Mouse (Mus musculus) ES-E14 (cell line): ENCODE data around the gene Bola1. TPM values are rescaled to one million over a fixed set of nuclear protein-coding genes. Genes with fewer than 3 reads are reported as not detected.

Source experiments
- DNase-seq: peaks from one replicate; pipeline ENCODE4 v3.0.0-alpha.2; 2013; ENCODE audit warnings: low read depth, low spot score
- H3K27ac ChIP-seq: 2 replicates; pipeline ENCODE4 v1.5.1; 2012; ENCODE audit warnings: low read depth, mild to moderate bottlenecking, low read length, moderate library complexity, mixed read lengths; ENCODE audit not compliant: poor library complexity, insufficient read depth, severe bottlenecking
- H3K36me3 ChIP-seq: 2 replicates; pipeline ENCODE4 v1.6.1; 2012; ENCODE audit warnings: mild to moderate bottlenecking, low read length, moderate library complexity, mixed read lengths; ENCODE audit not compliant: control insufficient read depth, poor library complexity, insufficient read depth, severe bottlenecking
- H3K4me1 ChIP-seq, 2 experiments: fragments of 150-350 bp in 1 of 2; sonication (generic) in 1 of 2; 2 replicates each; pipeline ENCODE4 v1.6.1; 2012; ENCODE audit warnings: low read length in 2 of 2, mild to moderate bottlenecking in 1 of 2, mixed read lengths in 1 of 2; ENCODE audit not compliant: control insufficient read depth in 2 of 2, insufficient read depth in 2 of 2, poor library complexity in 1 of 2
- H3K4me3 ChIP-seq, 2 experiments: fragments of 150-350 bp in 1 of 2; sonication (generic) in 1 of 2; 2 replicates each; pipeline ENCODE4 v1.5.1; 2012; ENCODE audit warnings: low read length in 2 of 2, low read depth in 1 of 2, mild to moderate bottlenecking in 1 of 2, mixed read lengths in 1 of 2; ENCODE audit not compliant: insufficient read depth in 1 of 2, poor library complexity in 1 of 2, severe bottlenecking in 1 of 2
- H3K9ac ChIP-seq: 2 replicates; pipeline ENCODE4 v1.6.1; 2012; ENCODE audit warnings: low read depth, mild to moderate bottlenecking, low read length, mixed read lengths; ENCODE audit not compliant: poor library complexity, insufficient read depth, severe bottlenecking
- H3K9me3 ChIP-seq: fragments of 150-350 bp; sonication (generic); 2 replicates; pipeline ENCODE4 v1.6.1; 2012; ENCODE audit warnings: low read depth, mild to moderate bottlenecking, low read length; ENCODE audit not compliant: control insufficient read depth, insufficient read depth
- CHD2 ChIP-seq: IDR thresholded peaks from 2 replicates; pipeline ENCODE4 v1.6.1; 2014; ENCODE audit warnings: mild to moderate bottlenecking, low read depth, low read length, inconsistent platforms
- HCFC1 ChIP-seq: IDR thresholded peaks from 2 replicates; pipeline ENCODE4 v1.6.1; 2012; ENCODE audit warnings: low read length, inconsistent platforms, borderline replicate concordance; ENCODE audit not compliant: insufficient read depth
- MAFK ChIP-seq: IDR thresholded peaks from 2 replicates; pipeline ENCODE4 v1.6.1; 2014; ENCODE audit warnings: mild to moderate bottlenecking, low read depth, low read length, inconsistent platforms; ENCODE audit not compliant: insufficient read depth
- ZC3H11A ChIP-seq: IDR thresholded peaks from 2 replicates; pipeline ENCODE4 v1.6.1; 2012; ENCODE audit warnings: low read depth, mild to moderate bottlenecking, inconsistent platforms, low read length, borderline replicate concordance
- ZNF384 ChIP-seq: IDR thresholded peaks from 2 replicates; pipeline ENCODE4 v1.6.1; 2012; ENCODE audit warnings: low read depth, low read length, inconsistent platforms
- in situ Hi-C, 2 experiments: fragments of 600-800 bp; cut with MboI; formaldehyde crosslinking; loops; one replicate each; pipeline ENCODE4 v1.15.1; 2025; ENCODE audit warnings: low sequenced_read_pairs in 2 of 2, inconsistent platforms in 1 of 2; ENCODE audit not compliant: unreplicated experiment in 2 of 2
- total RNA-seq: library from RNA; depleted of rRNA; stranded (reverse); fragments of 300-350 nt; gene quantifications from 2 replicates; pipeline ENCODE4 v1.2.3, GENCODE M21; 2012

Bola1 gene
- total RNA-seq, 1 experiment, result 76.4 TPM

GRCm38 (mm10) chr3:96182382-96182776, 37.1 kb downstream of the Bola1 start:
- TF ChIP-seq ZC3H11A (no peak), MAFK (no peak), CHD2 (no peak), ZNF384 (no peak), HCFC1 (no peak)
- Histone ChIP-seq H3K27ac (no peak overlapping the region), H3K4me3 (no peak overlapping the region)

GRCm38 (mm10) chr3:96181510-96182381, 37.8 kb downstream of the Bola1 start:
- Histone ChIP-seq H3K9me3 (no peaks in the 10 kb centered on the region), H3K4me1 (peaks cover 4 to 23% of the 10 kb centered on the region in 2 experiments), H3K4me3 (peak overlapping the region; percentile 70 to 76; a peak in 3 of 4 replicates), H3K9ac (no peak overlapping the region), H3K36me3 (peaks cover 8% of the 10 kb centered on the region), H3K27ac (no peak overlapping the region)
- TF ChIP-seq ZNF384 (no peak), ZC3H11A (no peak), CHD2 (no peak), HCFC1 (no peak), MAFK (no peak)
- no peak for DNase-seq
- in situ Hi-C loops, result no loop called here

More at GRCm38 (mm10) chr3:96182382-96182776, 37.1 kb downstream of the Bola1 start:
- Histone ChIP-seq H3K9ac (no peak overlapping the region), H3K36me3 (peaks cover 6% of the 10 kb centered on the region), H3K9me3 (no peaks in the 10 kb centered on the region), H3K4me1 (peaks cover 4 to 23% of the 10 kb centered on the region in 2 experiments)
- no peak for DNase-seq
- in situ Hi-C loops, result no loop called here

- peaks cover 16% of the 10 kb centered on the region for H3K36me3 ChIP-seq
- in situ Hi-C loops, result no loop called here
- H3K4me1 ChIP-seq, result peaks cover 4 to 23% of the 10 kb centered on the region in 2 experiments
- peak within 1 kb of the TSS; percentile 57; the same call in 1 of the 2 replicates for H3K9ac ChIP-seq
- H3K4me3 ChIP-seq, result peak within 1 kb of the TSS; percentile 70 to 76
- H3K27ac ChIP-seq, result no peak within 1 kb of the TSS
- no peak for DNase-seq
- TF ChIP-seq HCFC1, result no peak
- TF ChIP-seq ZNF384, result no peak
- no peak for TF ChIP-seq CHD2
- TF ChIP-seq MAFK, result no peak
- TF ChIP-seq ZC3H11A, result no peak
- H3K9me3 ChIP-seq, result no peaks in the 10 kb centered on the region
These were observed 38.6 kb downstream of the Bola1 start, which contains the start of gene Sv2a for GRCm38 (mm10) chr3:96180727-96181477. Sv2a (plus strand) TSS chr3:96181151.

GRCm38 (mm10) chr3:96179531-96179930, 40.0 kb downstream of the Bola1 start:
- Histone ChIP-seq H3K27ac (no peak overlapping the region), H3K9me3 (no peaks in the 10 kb centered on the region), H3K4me1 (peaks cover 5 to 20% of the 10 kb centered on the region in 2 experiments), H3K36me3 (peaks cover 24% of the 10 kb centered on the region), H3K9ac (no peak overlapping the region), H3K4me3 (no peak overlapping the region)
- in situ Hi-C loops, result no loop called here
- TF ChIP-seq ZC3H11A (no peak), CHD2 (no peak), ZNF384 (no peak), HCFC1 (no peak), MAFK (no peak)
- no peak for DNase-seq
